8 mouse cellular contexts compared by ENCODE assay signal in the genomic region with DNA sequence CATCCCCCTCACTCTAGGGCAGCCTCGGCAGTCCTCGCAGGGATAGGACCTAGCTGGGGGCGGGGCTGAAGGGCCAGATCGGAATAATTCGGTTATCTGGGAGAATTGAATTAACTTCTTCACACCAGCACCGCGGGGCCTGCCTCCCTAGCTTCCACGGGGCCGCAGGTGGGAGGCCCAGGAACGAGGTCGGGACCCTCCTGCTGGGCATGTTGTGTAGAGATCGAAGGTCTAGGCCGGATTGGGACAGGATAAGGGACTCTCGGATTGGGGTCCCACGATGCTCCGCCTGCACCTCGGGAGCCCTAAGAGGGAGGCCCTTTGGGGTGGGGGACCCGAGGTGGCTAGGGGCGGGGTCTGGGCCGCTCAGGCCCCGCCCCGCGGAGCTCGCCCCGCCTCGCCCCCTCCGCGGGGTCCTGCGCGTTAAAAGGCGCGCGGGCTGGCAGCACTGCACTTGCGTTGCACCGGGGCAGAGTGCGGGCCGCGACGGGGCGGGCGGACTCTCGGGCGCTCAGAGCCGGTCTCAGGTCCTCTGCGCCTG. TPM values are rescaled to one million over a fixed set of nuclear protein-coding genes. Genes with fewer than 3 reads are reported as not detected.
DNase-seq lines count a peak whose midpoint lies in the region; ATAC-seq lines count a peak whose summit lies in the region.

A gene (plus strand): TSS at position 453 of the 541 bp plus-strand sequence.

- H3K36me3 ChIP-seq in lung, embryonic 16.5 days (ENCODE audit: control insufficient read depth, insufficient read depth, low read length), result no peaks in the 10 kb centered on the region
- H3K36me3 ChIP-seq in forebrain, embryonic 11.5 days (ENCODE audit: control insufficient read depth, insufficient read depth, low read length), result no peaks in the 10 kb centered on the region
- H3K36me3 ChIP-seq in limb, embryonic 15.5 days, result no peaks in the 10 kb centered on the region
- no peaks in the 10 kb centered on the region for H3K36me3 ChIP-seq in stomach, embryonic 15.5 days

- H3K4me2 ChIP-seq in lung, embryonic 16.5 days (ENCODE audit: low read depth, low read length), result peak within 1 kb of the TSS; percentile 54
- peak within 1 kb of the TSS; percentile 48 for H3K4me2 ChIP-seq in forebrain, embryonic 11.5 days (ENCODE audit: low read depth, low read length, severe bottlenecking)
- H3K4me2 ChIP-seq in limb, embryonic 15.5 days, result peak within 1 kb of the TSS; percentile 50
- H3K4me2 ChIP-seq in stomach, embryonic 15.5 days, result peak within 1 kb of the TSS; percentile 51

- H3K27ac ChIP-seq in lung, embryonic 16.5 days (ENCODE audit: low read length), result no peak within 1 kb of the TSS
- H3K27ac ChIP-seq in forebrain, embryonic 11.5 days (ENCODE audit: low read depth, low read length), result no peak within 1 kb of the TSS
- no peak within 1 kb of the TSS for H3K27ac ChIP-seq in limb, embryonic 15.5 days
- no peak within 1 kb of the TSS for H3K27ac ChIP-seq in stomach, embryonic 15.5 days

- no peak for ATAC-seq in lung, embryonic 16.5 days (ENCODE audit: low read depth)
- ATAC-seq in forebrain, embryonic 11.5 days (replicated peaks; ENCODE audit: low FRiP score), result no peak
- ATAC-seq in limb, embryonic 15.5 days (ENCODE audit: insufficient number of reproducible peaks, low FRiP score, low TSS enrichment, low read depth), result no peak; the same call in 1 of the 2 replicates
- ATAC-seq in stomach, embryonic 15.5 days (ENCODE audit: insufficient read depth, low FRiP score, low read depth), result no peak

- H3K27me3 ChIP-seq in lung, embryonic 16.5 days (ENCODE audit: control insufficient read depth, insufficient read depth, low read depth, low read length), result peaks cover 53% of the 10 kb centered on the region
- peaks cover 61% of the 10 kb centered on the region for H3K27me3 ChIP-seq in forebrain, embryonic 11.5 days (ENCODE audit: control insufficient read depth, insufficient read depth, low read length)
- peaks cover 78% of the 10 kb centered on the region for H3K27me3 ChIP-seq in limb, embryonic 15.5 days
- H3K27me3 ChIP-seq in stomach, embryonic 15.5 days (replicated peaks), result peaks cover 54% of the 10 kb centered on the region

- peaks cover 20% of the 10 kb centered on the region for H3K4me1 ChIP-seq in lung, embryonic 16.5 days (replicated peaks; ENCODE audit: control insufficient read depth, insufficient read depth, low read length)
- peaks cover 24% of the 10 kb centered on the region for H3K4me1 ChIP-seq in forebrain, embryonic 11.5 days (replicated peaks; ENCODE audit: control insufficient read depth, insufficient read depth, low read length)
- H3K4me1 ChIP-seq in limb, embryonic 15.5 days, result peaks cover 34% of the 10 kb centered on the region
- H3K4me1 ChIP-seq in stomach, embryonic 15.5 days, result peaks cover 27% of the 10 kb centered on the region

- no peaks in the 10 kb centered on the region for H3K9me3 ChIP-seq in lung, embryonic 16.5 days (ENCODE audit: control insufficient read depth, low read length)
- H3K9me3 ChIP-seq in forebrain, embryonic 11.5 days (ENCODE audit: control insufficient read depth, low read length), result no peaks in the 10 kb centered on the region; the same call in 1 of the 2 replicates
- no peaks in the 10 kb centered on the region for H3K9me3 ChIP-seq in limb, embryonic 15.5 days
- H3K9me3 ChIP-seq in stomach, embryonic 15.5 days, result no peaks in the 10 kb centered on the region

- DNase-seq in lung, postnatal 4 days, result no peak
- DNase-seq in forebrain, embryonic 11.5 days (ENCODE audit: low spot score), result no peak
- DNase-seq in c-Kit-positive CD71-positive TER-119-positive erythroid progenitor cells, embryonic 14.5 days (ENCODE audit: low spot score), result no peak
- no peak for DNase-seq in kidney, adult 8-10 months
- no peak for DNase-seq in right cerebral cortex, postnatal 4 days

- peak within 1 kb of the TSS; percentile 37 for H3K4me3 ChIP-seq in lung, embryonic 16.5 days (ENCODE audit: low read length)
- H3K4me3 ChIP-seq in forebrain, embryonic 11.5 days (ENCODE audit: low read depth, low read length), result peak within 1 kb of the TSS; percentile 29
- peak within 1 kb of the TSS; percentile 34 for H3K4me3 ChIP-seq in limb, embryonic 15.5 days
- H3K4me3 ChIP-seq in stomach, embryonic 15.5 days (replicated peaks), result peak within 1 kb of the TSS; percentile 32

- WGBS in lung, embryonic 16.5 days, result under 1% methylated on average over 26 of the region's 45 CpGs
- 1% methylated on average over 39 of the region's 45 CpGs for WGBS in forebrain, embryonic 11.5 days
- WGBS in limb, embryonic 15.5 days, result under 1% methylated on average over 44 of the region's 45 CpGs
- WGBS in stomach, embryonic 15.5 days, result 1% methylated on average over 37 of the region's 45 CpGs

- H3K9ac ChIP-seq in lung, embryonic 16.5 days (ENCODE audit: low read length), result no peak within 1 kb of the TSS; the same call in 1 of the 2 replicates
- H3K9ac ChIP-seq in forebrain, embryonic 11.5 days (ENCODE audit: low read length), result 0 out of 2 replicates have a peak within 1 kb of the TSS, but pooled peaks have one; percentile 6
- H3K9ac ChIP-seq in limb, embryonic 15.5 days, result no peak within 1 kb of the TSS
- no peak within 1 kb of the TSS for H3K9ac ChIP-seq in stomach, embryonic 15.5 days

RNA-seq across cellular contexts. Expression of the gene that starts here (rescaled TPM):
- polyA plus RNA-seq in lung, embryonic 16.5 days (2015; fragmentation: Nextera tagmentation; extraction: Ambion mirVana), result 0.28 and 0.34 TPM in 2 replicates
- polyA plus RNA-seq in forebrain, embryonic 11.5 days (2014; fragmentation: Nextera tagmentation; extraction: Ambion mirVana), result 0.12 and 0.44 TPM in 2 replicates
- polyA plus RNA-seq in limb, embryonic 15.5 days (2015; fragmentation: Nextera tagmentation; extraction: Ambion mirVana), result 0.14 and 0.23 TPM in 2 replicates
- polyA plus RNA-seq in stomach, embryonic 15.5 days (2015; fragmentation: Nextera tagmentation; extraction: Ambion mirVana), result 5.2 and 6.0 TPM in 2 replicates
